Mouse (Mus musculus) liver, embryonic 14.5 days (tissue): Measurements from ENCODE around the gene Mon1a. TPM values are rescaled to one million over a fixed set of nuclear protein-coding genes. Genes with fewer than 3 reads are reported as not detected.
A peak's percentile ranks its signal among the peaks of the same experiment; 100 is the strongest.

ENCODE experiments used
- ATAC-seq: fragments of 200-750 bp; cut with Nextera tagmentation; 2 replicates; pipeline ENCODE4 v1.8.0; 2017; ENCODE audit warnings: moderate number of reproducible peaks, mild to moderate bottlenecking, moderate library complexity; ENCODE audit not compliant: insufficient read depth
- DNase-seq, 3 experiments: peaks; one replicate each; pipeline ENCODE4 v3.0.0-alpha.2; 2012 to 2013; ENCODE audit warnings: low read depth in 3 of 3, low spot score in 3 of 3
- H3K27ac ChIP-seq: fragments of 300-500 bp; sonication (generic); 2 replicates; pipeline ENCODE4 v1.5.1; 2014; ENCODE audit warnings: moderate library complexity, mild to moderate bottlenecking, control low read depth, inconsistent platforms
- H3K27me3 ChIP-seq: fragments of 300-500 bp; sonication (generic); 2 replicates; pipeline ENCODE4 v1.6.1; 2014; ENCODE audit warnings: mild to moderate bottlenecking, low read length, moderate library complexity; ENCODE audit not compliant: control insufficient read depth, insufficient read depth
- H3K36me3 ChIP-seq: fragments of 300-500 bp; sonication (generic); replicated peaks from 2 replicates; pipeline ENCODE4 v1.6.1; 2014; ENCODE audit warnings: low read depth; ENCODE audit not compliant: control insufficient read depth, insufficient read depth
- H3K4me1 ChIP-seq, 2 experiments: fragments of 200-500 bp in 1 of 2; fragments of 300-500 bp in 1 of 2; sonication (generic) in 1 of 2; replicated peaks; 2 replicates each; pipeline ENCODE4 v1.6.1; 2012 to 2014; ENCODE audit warnings: antibody characterized with exemption in 1 of 2, inconsistent platforms in 1 of 2, low read length in 1 of 2; ENCODE audit not compliant: control insufficient read depth in 2 of 2, insufficient read depth in 2 of 2
- H3K4me2 ChIP-seq: fragments of 300-500 bp; sonication (generic); 2 replicates; pipeline ENCODE4 v1.6.1; 2014; ENCODE audit warnings: low read depth, mild to moderate bottlenecking, control low read depth, moderate library complexity
- H3K4me3 ChIP-seq, 2 experiments: fragments of 200-500 bp in 1 of 2; fragments of 300-500 bp in 1 of 2; sonication (generic) in 1 of 2; 2 replicates each; pipeline ENCODE4 v1.5.1; 2012 to 2014; ENCODE audit warnings: low read depth in 2 of 2, low read length in 2 of 2, mild to moderate bottlenecking in 2 of 2, control low read depth in 1 of 2, inconsistent platforms in 1 of 2, moderate library complexity in 1 of 2; ENCODE audit not compliant: insufficient read depth in 1 of 2
- H3K9ac ChIP-seq: fragments of 300-500 bp; sonication (generic); replicated peaks from 2 replicates; pipeline ENCODE4 v1.6.1; 2014; ENCODE audit warnings: mild to moderate bottlenecking, control low read depth, moderate library complexity
- H3K9me3 ChIP-seq: fragments of 300-500 bp; sonication (generic); 2 replicates; pipeline ENCODE4 v1.6.1; 2016; ENCODE audit warnings: low read length, mixed read lengths; ENCODE audit not compliant: control insufficient read depth
- CTCF ChIP-seq: IDR thresholded peaks from 2 replicates; pipeline ENCODE4 v1.5.1; 2016; ENCODE audit warnings: antibody characterized with exemption, low read depth, control low read depth
- EP300 ChIP-seq: IDR thresholded peaks from 2 replicates; pipeline ENCODE4 v1.6.1; 2016; ENCODE audit warnings: antibody characterized with exemption, low read depth
- WGBS: fragments of 180-500 bp; shearing (Covaris S2); extraction: QIAGEN DNeasy Blood & Tissue Kit; methylation state at CpG from one replicate; pipeline ENCODE4 v1.1.7; 2014; ENCODE audit not compliant: insufficient replicate concordance; 5-methylcytosine and 5-hydroxymethylcytosine counted together
- polyA plus RNA-seq, 2 experiments: library from polyadenylated mRNA; depleted of rRNA in 1 of 2; stranded (reverse) in 1 of 2; unstranded in 1 of 2; fragments of >200 nt; fragmentation: Nextera tagmentation in 1 of 2; extraction: Ambion mirVana in 1 of 2; gene quantifications; 2 replicates each; pipeline versions ENCODE4 v1.2.1 to v1.2.3; 2012 to 2014

Mon1a gene
- polyA plus RNA-seq, 2 experiments = 3.8 to 4.0 TPM

GRCm38 (mm10) chr9:107932221-107932620 is 44.3 kb downstream of the Mon1a start:
- H3K4me2 ChIP-seq = no peak overlapping the region
- no peak for ATAC-seq
- H3K9ac ChIP-seq = no peak overlapping the region
- H3K27me3 ChIP-seq = peaks cover 33% of the 10 kb centered on the region
- H3K27ac ChIP-seq = no peak overlapping the region
- H3K4me1 ChIP-seq = 0 out of 4 replicates have a peak, but pooled peaks cover 0 to 2% of the 10 kb centered on the region in 2 experiments
- 56% methylated on average over 4 of the region's 4 CpGs for WGBS
- H3K9me3 ChIP-seq = no peaks in the 10 kb centered on the region
- no peak for TF ChIP-seq EP300
- TF ChIP-seq CTCF = no peak
- H3K4me3 ChIP-seq = no peak overlapping the region
- DNase-seq = no peak
- H3K36me3 ChIP-seq = no peaks in the 10 kb centered on the region

GRCm38 (mm10) chr9:107934146-107934545 is 46.2 kb downstream of the Mon1a start:
- TF ChIP-seq CTCF (no peak), EP300 (no peak)
- H3K4me3 ChIP-seq = no peak overlapping the region
- no peaks in the 10 kb centered on the region for H3K36me3 ChIP-seq
- peaks cover 41% of the 10 kb centered on the region for H3K27me3 ChIP-seq
- WGBS = 67% methylated on average over 11 of the region's 11 CpGs
- no peaks in the 10 kb centered on the region for H3K4me1 ChIP-seq
- DNase-seq (no peak), ATAC-seq (no peak)
- H3K9ac ChIP-seq = no peak overlapping the region
- H3K4me2 ChIP-seq = no peak overlapping the region
- H3K9me3 ChIP-seq = no peaks in the 10 kb centered on the region
- H3K27ac ChIP-seq = no peak overlapping the region

- Histone ChIP-seq H3K9me3 (no peaks in the 10 kb centered on the region), H3K27ac (no peak within 1 kb of the TSS), H3K4me1 (no peaks in the 10 kb centered on the region), H3K4me2 (peak within 1 kb of the TSS; percentile 38), H3K27me3 (peaks cover 41% of the 10 kb centered on the region), H3K9ac (no peak within 1 kb of the TSS), H3K4me3 (peak within 1 kb of the TSS; percentile 9 to 12; a peak in 2 of 4 replicates), H3K36me3 (no peaks in the 10 kb centered on the region)
- 43% methylated on average over 3 of the region's 3 CpGs for WGBS
- no peak for TF ChIP-seq CTCF
- no peak for TF ChIP-seq EP300
- ATAC-seq = no peak
- DNase-seq = no peak
Measured at GRCm38 (mm10) chr9:107935374-107935773, 47.4 kb downstream of the Mon1a start, which contains the start of gene Camkv. Gene Camkv (plus strand): TSS chr9:107935674.

GRCm38 (mm10) chr9:107935790-107936214 is 47.9 kb downstream of the Mon1a start:
- H3K4me3 ChIP-seq = peak overlapping the region; percentile 9 to 12; a peak in 2 of 4 replicates
- DNase-seq (no peak), ATAC-seq (no peak)
- H3K27me3 ChIP-seq = peaks cover 41% of the 10 kb centered on the region
- H3K36me3 ChIP-seq = no peaks in the 10 kb centered on the region
- peak overlapping the region; percentile 38 for H3K4me2 ChIP-seq
- no peak for TF ChIP-seq CTCF
- H3K27ac ChIP-seq = no peak overlapping the region
- 2% methylated on average over 41 of the region's 41 CpGs for WGBS
- no peaks in the 10 kb centered on the region for H3K9me3 ChIP-seq
- H3K9ac ChIP-seq = no peak overlapping the region
- H3K4me1 ChIP-seq = no peaks in the 10 kb centered on the region

GRCm38 (mm10) chr9:107936215-107936822 is 48.4 kb downstream of the Mon1a start:
- Histone ChIP-seq H3K27ac (no peak overlapping the region), H3K9me3 (no peaks in the 10 kb centered on the region), H3K4me1 (no peaks in the 10 kb centered on the region), H3K4me2 (peak overlapping the region; percentile 38), H3K36me3 (no peaks in the 10 kb centered on the region), H3K9ac (no peak overlapping the region), H3K27me3 (peaks cover 41% of the 10 kb centered on the region), H3K4me3 (peak overlapping the region; percentile 9 to 12; a peak in 2 of 4 replicates)
- DNase-seq (no peak), ATAC-seq (no peak)
- WGBS = 7% methylated on average over 29 of the region's 29 CpGs
- TF ChIP-seq EP300 (no peak), CTCF (no peak)
